Mouse (Mus musculus): ENCODE measurements around the gene Ppp1r14a. TPM values are rescaled to one million over a fixed set of nuclear protein-coding genes. Genes with fewer than 3 reads are reported as not detected.

Ppp1r14a gene
- polyA plus RNA-seq, 1 experiment: 11.9 TPM

GRCm38 (mm10) chr7:29265636-29266035 lies 23.5 kb upstream of the Ppp1r14a start:
- TF ChIP-seq POLR2A (IDR thresholded peaks at IDR 0.05; ENCODE audit: control insufficient read depth, low read depth, low read length) (no peak), CTCF (IDR thresholded peaks at IDR 0.05; ENCODE audit: control insufficient read depth, insufficient read depth, insufficient replicate concordance, low read depth, low read length) (no peak)
- H3K27ac ChIP-seq (ENCODE audit: control insufficient read depth, insufficient read depth, low read depth, low read length): no peak overlapping the region

GRCm38 (mm10) chr7:29266931-29267330 lies 22.2 kb upstream of the Ppp1r14a start:
- H3K4me3 ChIP-seq (ENCODE audit: control insufficient read depth, low read depth, low read length): no peak overlapping the region
- TF ChIP-seq CTCF (IDR thresholded peaks at IDR 0.05; ENCODE audit: control insufficient read depth, insufficient read depth, insufficient replicate concordance, low read depth, low read length) (no peak), POLR2A (IDR thresholded peaks at IDR 0.05; ENCODE audit: control insufficient read depth, low read depth, low read length) (no peak)
- H3K4me1 ChIP-seq (ENCODE audit: control insufficient read depth, insufficient read depth, low read length): peaks cover 3% of the 10 kb centered on the region
- H3K27ac ChIP-seq (ENCODE audit: control insufficient read depth, insufficient read depth, low read depth, low read length): no peak overlapping the region
- H3K27me3 ChIP-seq (ENCODE audit: control insufficient read depth, insufficient read depth, low read length): no peaks in the 10 kb centered on the region
- H3K36me3 ChIP-seq (ENCODE audit: control insufficient read depth, insufficient read depth, low read length): no peaks in the 10 kb centered on the region; the same call in none of the 2 replicates

More at GRCm38 (mm10) chr7:29265636-29266035, 23.5 kb upstream of the Ppp1r14a start:
- Histone ChIP-seq H3K27me3 (ENCODE audit: control insufficient read depth, insufficient read depth, low read length) (no peaks in the 10 kb centered on the region), H3K36me3 (ENCODE audit: control insufficient read depth, insufficient read depth, low read length) (no peaks in the 10 kb centered on the region), H3K4me3 (ENCODE audit: control insufficient read depth, low read depth, low read length) (no peak overlapping the region), H3K4me1 (ENCODE audit: control insufficient read depth, insufficient read depth, low read length) (no peaks in the 10 kb centered on the region)

GRCm38 (mm10) chr7:29270445-29270844 lies 18.7 kb upstream of the Ppp1r14a start:
- TF ChIP-seq CTCF (IDR thresholded peaks at IDR 0.05; ENCODE audit: control insufficient read depth, insufficient read depth, insufficient replicate concordance, low read depth, low read length): no peak
- TF ChIP-seq POLR2A (IDR thresholded peaks at IDR 0.05; ENCODE audit: control insufficient read depth, low read depth, low read length): no peak
- Histone ChIP-seq H3K27ac (ENCODE audit: control insufficient read depth, insufficient read depth, low read depth, low read length) (no peak overlapping the region), H3K4me1 (ENCODE audit: control insufficient read depth, insufficient read depth, low read length) (peaks cover 4% of the 10 kb centered on the region), H3K4me3 (ENCODE audit: control insufficient read depth, low read depth, low read length) (no peak overlapping the region), H3K36me3 (ENCODE audit: control insufficient read depth, insufficient read depth, low read length) (no peaks in the 10 kb centered on the region; the same call in none of the 2 replicates), H3K27me3 (ENCODE audit: control insufficient read depth, insufficient read depth, low read length) (no peaks in the 10 kb centered on the region)

GRCm38 (mm10) chr7:29271687-29272465 lies 17.2 kb upstream of the Ppp1r14a start:
- no peaks in the 10 kb centered on the region; the same call in none of the 2 replicates for H3K36me3 ChIP-seq (ENCODE audit: control insufficient read depth, insufficient read depth, low read length)
- H3K4me1 ChIP-seq (ENCODE audit: control insufficient read depth, insufficient read depth, low read length): peaks cover 4% of the 10 kb centered on the region
- no peak overlapping the region for H3K4me3 ChIP-seq (ENCODE audit: control insufficient read depth, low read depth, low read length)
- no peaks in the 10 kb centered on the region for H3K27me3 ChIP-seq (ENCODE audit: control insufficient read depth, insufficient read depth, low read length)
- TF ChIP-seq CTCF (IDR thresholded peaks at IDR 0.05; ENCODE audit: control insufficient read depth, insufficient read depth, insufficient replicate concordance, low read depth, low read length) (no peak), POLR2A (IDR thresholded peaks at IDR 0.05; ENCODE audit: control insufficient read depth, low read depth, low read length) (no peak)
- no peak overlapping the region for H3K27ac ChIP-seq (ENCODE audit: control insufficient read depth, insufficient read depth, low read depth, low read length)

- Histone ChIP-seq H3K36me3 (ENCODE audit: control insufficient read depth, insufficient read depth, low read length) (no peaks in the 10 kb centered on the region; the same call in 1 of the 2 replicates), H3K4me3 (ENCODE audit: control insufficient read depth, low read depth, low read length) (no peak overlapping the region), H3K27ac (ENCODE audit: control insufficient read depth, insufficient read depth, low read depth, low read length) (no peak overlapping the region), H3K4me1 (ENCODE audit: control insufficient read depth, insufficient read depth, low read length) (peaks cover 9% of the 10 kb centered on the region), H3K27me3 (ENCODE audit: control insufficient read depth, insufficient read depth, low read length) (no peaks in the 10 kb centered on the region)
- TF ChIP-seq POLR2A (IDR thresholded peaks at IDR 0.05; ENCODE audit: control insufficient read depth, low read depth, low read length): no peak
- no peak for TF ChIP-seq CTCF (IDR thresholded peaks at IDR 0.05; ENCODE audit: control insufficient read depth, insufficient read depth, insufficient replicate concordance, low read depth, low read length)
Observed at GRCm38 (mm10) chr7:29276715-29277114, 12.4 kb upstream of the Ppp1r14a start.

- H3K4me3 ChIP-seq (ENCODE audit: control insufficient read depth, low read depth, low read length): no peak overlapping the region
- H3K27me3 ChIP-seq (ENCODE audit: control insufficient read depth, insufficient read depth, low read length): no peaks in the 10 kb centered on the region
- no peak for TF ChIP-seq POLR2A (IDR thresholded peaks at IDR 0.05; ENCODE audit: control insufficient read depth, low read depth, low read length)
- H3K27ac ChIP-seq (ENCODE audit: control insufficient read depth, insufficient read depth, low read depth, low read length): no peak overlapping the region
- H3K36me3 ChIP-seq (ENCODE audit: control insufficient read depth, insufficient read depth, low read length): no peaks in the 10 kb centered on the region
- peaks cover 9% of the 10 kb centered on the region for H3K4me1 ChIP-seq (ENCODE audit: control insufficient read depth, insufficient read depth, low read length)
Observed at GRCm38 (mm10) chr7:29277510-29277909, 11.6 kb upstream of the Ppp1r14a start.

GRCm38 (mm10) chr7:29279261-29279660 lies 9.8 kb upstream of the Ppp1r14a start:
- Histone ChIP-seq H3K4me1 (ENCODE audit: control insufficient read depth, insufficient read depth, low read length) (peaks cover 11% of the 10 kb centered on the region), H3K36me3 (ENCODE audit: control insufficient read depth, insufficient read depth, low read length) (no peaks in the 10 kb centered on the region), H3K4me3 (ENCODE audit: control insufficient read depth, low read depth, low read length) (peak overlapping the region; percentile 59; the same call in 1 of the 2 replicates), H3K27me3 (ENCODE audit: control insufficient read depth, insufficient read depth, low read length) (no peaks in the 10 kb centered on the region), H3K27ac (ENCODE audit: control insufficient read depth, insufficient read depth, low read depth, low read length) (no peak overlapping the region)
- no peak for TF ChIP-seq CTCF (IDR thresholded peaks at IDR 0.05; ENCODE audit: control insufficient read depth, insufficient read depth, insufficient replicate concordance, low read depth, low read length)
- no peak for TF ChIP-seq POLR2A (IDR thresholded peaks at IDR 0.05; ENCODE audit: control insufficient read depth, low read depth, low read length)

Data from testis, adult 2 months (tissue).